Mouse (Mus musculus) kidney, adult 2 months (tissue): Measurements from ENCODE around the gene B4galnt3.

Source experiments
- CTCF ChIP-seq: fragments of 200-500 bp; conservative IDR thresholded peaks from 2 replicates; pipeline ENCODE4 v1.5.1; 2011; ENCODE audit warnings: low read depth, mild to moderate bottlenecking, control low read depth, low read length, moderate library complexity, mixed read lengths; ENCODE audit not compliant: insufficient read depth, insufficient read length
- POLR2A ChIP-seq: fragments of 200-500 bp; IDR thresholded peaks from one replicate; pipeline ENCODE4 v1.6.1; 2011; ENCODE audit warnings: low read depth, low read length, control low read depth

DNA sequence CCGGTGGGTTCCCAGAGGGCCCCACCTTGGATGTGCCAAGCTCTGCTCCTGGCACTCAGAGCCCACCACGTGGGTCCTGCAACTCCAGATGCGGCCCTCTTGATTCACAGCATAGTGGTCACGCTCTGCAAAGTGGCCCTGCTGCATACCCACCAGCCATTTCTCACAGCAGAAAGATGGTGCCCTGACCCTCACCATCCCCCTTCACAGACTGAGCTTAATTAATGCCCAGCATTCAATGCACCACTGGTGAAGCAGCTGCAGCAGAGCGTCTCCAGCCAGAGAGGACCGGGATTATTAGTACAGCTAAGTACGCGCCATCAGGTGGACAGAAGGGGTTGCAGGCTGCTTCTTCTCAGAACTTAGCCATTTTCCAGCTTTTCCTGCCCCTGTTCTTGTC, 92.0 kb downstream of the B4galnt3 start:
- TF ChIP-seq POLR2A, result no peak
- no peak for TF ChIP-seq CTCF
